Mouse (Mus musculus) A20 (cell line): ENCODE data around the gene Ulk4.
A peak's percentile ranks its signal among the peaks of the same experiment; 100 is the strongest.

Experiments
- DNase-seq: peaks from one replicate; pipeline ENCODE4 v3.0.0-alpha.2; 2011; ENCODE audit warnings: low read depth, low spot score

The Ulk4 gene

DNA sequence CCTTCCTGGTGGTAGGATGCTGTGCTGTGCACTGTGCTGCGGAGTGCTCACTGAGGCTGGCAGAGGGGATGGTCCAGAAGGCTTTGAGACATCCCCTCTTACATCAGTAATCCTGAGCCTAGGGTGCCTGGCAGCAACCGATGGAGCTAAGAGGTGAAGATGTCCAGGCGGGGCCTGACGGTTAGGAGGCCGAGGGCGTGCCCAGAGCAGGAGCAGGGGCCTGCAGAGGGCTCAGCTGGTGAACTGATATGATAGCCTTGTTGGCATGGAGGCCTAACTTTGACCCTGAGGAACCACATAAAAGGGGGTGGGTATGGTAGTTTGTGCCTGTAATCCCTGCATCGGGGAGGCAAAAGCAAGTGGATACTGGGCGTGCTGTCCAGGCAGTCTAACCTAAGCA is 293.1 kb downstream of the Ulk4 start:
- DNase-seq = no peak

- DNase-seq = no peak
These were observed 295.2 kb downstream of the Ulk4 start for GRCm38 (mm10) chr9:120981777-120982176.

DNA sequence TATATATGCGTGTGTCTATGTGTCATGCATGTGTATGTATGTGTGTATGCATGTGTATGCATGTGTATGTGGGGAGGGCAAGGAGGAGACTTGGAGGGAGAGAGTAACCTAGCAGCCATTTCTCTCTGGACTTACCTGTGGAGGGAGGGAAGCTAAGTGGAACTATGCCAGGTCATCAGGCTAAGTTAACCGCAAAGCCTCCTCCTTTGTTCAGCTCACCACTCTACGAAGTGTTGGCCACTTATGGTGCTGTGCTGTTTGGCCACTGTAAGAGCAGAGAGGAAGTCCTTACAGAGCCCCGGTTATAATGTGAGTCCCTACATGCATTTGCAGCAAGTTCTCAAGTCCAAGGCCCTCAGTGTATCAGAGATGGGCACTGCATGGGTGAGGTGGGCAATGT is 300.1 kb downstream of the Ulk4 start:
- no peak for DNase-seq

- no peak for DNase-seq
These were observed 300.8 kb downstream of the Ulk4 start for GRCm38 (mm10) chr9:120976158-120976557.

DNA sequence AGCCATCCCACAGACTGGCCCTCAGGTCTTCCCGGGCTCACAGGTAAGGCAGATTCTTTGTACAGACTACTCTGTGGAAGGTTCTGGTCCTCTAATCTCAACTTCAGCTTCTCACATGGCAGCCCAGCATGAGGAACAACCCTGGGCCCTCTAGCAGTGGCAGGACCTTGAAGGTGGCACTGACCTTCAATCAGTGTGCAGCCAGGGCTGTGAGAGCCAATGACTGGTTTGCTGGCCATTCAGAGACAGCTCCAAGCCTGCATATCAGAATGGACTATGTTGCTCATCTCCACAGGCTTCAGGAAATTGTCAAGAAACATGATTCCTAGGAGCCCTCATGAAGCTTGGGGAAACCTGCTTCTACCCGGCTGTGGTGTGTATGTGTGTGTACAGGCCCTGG is 302.8 kb downstream of the Ulk4 start:
- DNase-seq = no peak

GRCm38 (mm10) chr9:120973026-120973515 is 303.9 kb downstream of the Ulk4 start:
- no peak for DNase-seq

DNA sequence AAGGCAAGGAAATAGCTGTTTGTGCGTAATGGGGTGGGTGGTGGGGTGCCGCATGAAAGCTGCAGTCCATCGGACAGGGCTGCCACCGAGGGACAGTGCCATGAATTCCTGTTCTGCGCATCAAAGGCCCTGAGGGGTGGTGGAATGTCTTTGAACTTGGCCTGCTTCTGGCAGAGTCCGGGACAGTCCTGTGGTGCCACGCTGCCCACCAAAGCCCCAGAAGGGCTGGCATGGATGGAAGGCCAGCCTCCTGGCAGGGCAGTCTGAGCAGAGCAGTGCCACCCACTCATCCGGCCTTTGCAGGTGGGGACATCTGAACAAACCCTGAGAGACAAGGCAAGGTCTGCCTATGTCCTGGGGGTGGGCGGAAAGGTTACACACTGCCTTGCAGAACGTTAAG is 312.0 kb downstream of the Ulk4 start:
- no peak for DNase-seq

DNA sequence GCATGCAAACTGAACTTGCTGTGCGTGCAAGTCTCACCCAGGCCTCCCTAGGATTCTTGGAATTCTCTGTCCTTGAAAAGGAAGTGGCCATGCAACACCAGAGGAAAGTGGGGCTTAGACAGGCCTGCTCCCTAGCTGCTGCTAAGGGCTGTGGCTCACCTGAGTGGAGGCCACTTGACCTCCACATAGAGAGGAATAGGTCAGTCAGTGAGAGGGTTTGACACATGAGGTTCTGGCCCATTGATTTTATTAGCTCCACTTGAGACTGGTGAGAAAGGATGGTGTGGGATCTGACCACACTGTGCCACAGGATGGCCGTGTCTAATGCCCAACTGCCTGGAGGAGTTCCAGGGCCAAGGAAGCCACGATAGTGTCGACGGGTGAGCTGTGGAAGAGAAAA is 312.8 kb downstream of the Ulk4 start:
- no peak for DNase-seq

DNA sequence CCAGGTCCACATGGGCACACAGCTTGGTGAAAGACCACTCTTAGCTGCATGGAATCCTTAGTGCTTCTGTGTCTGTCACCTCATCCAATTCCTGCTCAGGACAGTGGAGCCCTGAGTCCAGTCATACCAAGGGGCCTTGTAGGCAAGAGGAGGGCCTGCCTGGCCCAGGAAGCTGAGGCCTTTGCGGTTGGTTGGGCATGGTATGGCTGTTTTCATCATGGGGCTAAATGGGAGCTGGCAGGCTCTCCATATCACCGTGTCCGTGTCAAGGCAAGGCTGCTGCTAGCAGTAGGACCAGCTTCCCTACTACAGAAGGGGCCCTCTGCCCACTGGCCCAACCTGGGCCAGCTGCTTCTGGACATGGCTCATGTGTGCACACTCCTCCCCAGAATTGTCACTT is 313.3 kb downstream of the Ulk4 start:
- DNase-seq = no peak

GRCm38 (mm10) chr9:120963104-120963503 is 313.9 kb downstream of the Ulk4 start:
- DNase-seq = no peak

DNA sequence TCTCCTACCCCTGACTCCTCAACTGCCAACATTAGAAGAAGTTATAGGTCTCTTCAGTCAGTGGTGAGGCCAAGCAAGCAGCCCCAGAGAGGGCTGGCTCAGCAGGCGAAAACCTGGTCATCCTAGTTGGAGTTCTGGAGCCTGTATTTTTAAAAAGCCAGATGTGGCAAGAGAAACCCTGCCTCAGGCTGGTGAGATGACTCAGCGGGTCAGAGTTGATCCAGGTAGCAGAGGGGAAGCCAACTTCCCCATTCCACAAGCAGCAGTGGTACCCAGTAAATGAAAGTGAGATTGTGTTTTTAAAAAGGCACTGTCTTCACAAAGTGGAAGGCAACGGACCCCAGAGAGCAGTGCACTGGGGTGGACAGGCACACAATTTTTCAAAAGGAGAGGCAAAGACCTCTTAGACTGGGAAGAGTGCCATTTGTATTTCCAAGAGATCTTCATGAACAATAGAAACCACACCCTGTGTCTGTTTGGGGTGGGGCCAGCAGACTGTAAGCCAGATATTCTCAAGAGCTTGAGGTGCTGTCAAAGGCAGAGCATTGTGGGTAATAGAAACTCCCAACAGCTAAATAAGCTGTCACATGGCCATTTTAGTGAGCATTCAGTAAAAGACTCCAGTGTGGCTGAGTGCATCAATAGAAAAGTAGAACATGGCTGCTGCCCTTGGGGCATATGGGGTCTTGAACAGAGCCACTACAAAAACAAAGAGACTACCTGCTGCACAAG is 314.9 kb downstream of the Ulk4 start:
- peak; percentile 52 for DNase-seq

DNA sequence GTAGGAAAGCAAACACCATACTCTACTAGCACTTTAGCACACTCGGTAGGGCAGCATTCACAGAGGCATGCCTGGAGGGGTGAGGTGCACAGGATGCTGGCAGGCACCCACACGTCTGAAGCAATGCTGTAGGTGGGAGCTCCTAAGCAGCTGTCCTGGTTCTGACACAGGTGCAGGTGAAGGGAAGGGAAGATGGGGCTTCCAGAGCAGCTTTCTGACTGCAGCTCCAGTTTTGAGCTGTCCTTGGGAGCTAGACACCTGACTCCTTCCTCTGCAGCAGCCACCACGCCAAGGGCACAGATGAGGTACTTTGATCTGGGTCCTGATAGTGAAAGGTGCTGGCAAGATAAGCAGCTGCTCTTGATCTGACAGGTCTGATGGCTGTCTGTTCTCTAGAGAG is 315.5 kb downstream of the Ulk4 start:
- DNase-seq = peak; percentile 11

DNA sequence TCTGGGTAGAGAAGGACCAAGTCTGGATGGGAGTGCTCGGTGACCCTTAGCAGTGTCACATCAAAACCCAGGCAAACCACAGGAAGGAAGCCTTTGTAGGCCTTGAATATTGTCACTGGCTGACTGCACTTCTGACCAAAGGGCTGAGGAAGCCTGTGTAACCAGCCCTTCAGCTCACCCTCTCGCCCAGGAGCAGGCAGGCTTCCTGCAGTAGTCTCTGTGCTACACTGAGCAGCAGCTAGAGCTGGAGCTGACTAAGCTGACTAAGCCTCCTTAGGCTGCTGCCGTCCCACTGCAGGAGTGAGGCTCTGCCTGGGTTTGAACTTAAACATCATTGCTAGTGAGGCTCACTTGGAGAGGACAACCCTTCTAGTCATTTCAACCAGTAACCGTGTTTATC is 316.4 kb downstream of the Ulk4 start:
- no peak for DNase-seq

DNA sequence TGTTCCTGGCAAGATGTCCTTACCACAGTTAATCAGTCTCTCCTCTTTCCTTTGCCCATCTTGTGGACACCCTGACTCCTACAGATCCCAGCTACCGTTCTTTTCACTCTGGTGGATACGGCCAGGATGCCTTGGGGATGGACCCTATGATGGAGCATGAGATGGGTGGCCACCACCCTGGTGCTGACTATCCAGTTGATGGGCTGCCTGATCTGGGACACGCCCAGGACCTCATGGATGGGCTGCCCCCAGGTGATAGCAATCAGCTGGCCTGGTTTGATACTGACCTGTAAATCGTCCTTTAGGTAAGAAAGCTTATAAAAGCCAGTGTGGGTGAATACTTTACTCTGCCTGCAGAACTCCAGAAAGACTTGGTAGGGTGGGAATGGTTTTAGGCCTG is 317.8 kb downstream of the Ulk4 start:
- no peak for DNase-seq

- DNase-seq = no peak
These were observed 318.4 kb downstream of the Ulk4 start for GRCm38 (mm10) chr9:120958560-120958959.

DNA sequence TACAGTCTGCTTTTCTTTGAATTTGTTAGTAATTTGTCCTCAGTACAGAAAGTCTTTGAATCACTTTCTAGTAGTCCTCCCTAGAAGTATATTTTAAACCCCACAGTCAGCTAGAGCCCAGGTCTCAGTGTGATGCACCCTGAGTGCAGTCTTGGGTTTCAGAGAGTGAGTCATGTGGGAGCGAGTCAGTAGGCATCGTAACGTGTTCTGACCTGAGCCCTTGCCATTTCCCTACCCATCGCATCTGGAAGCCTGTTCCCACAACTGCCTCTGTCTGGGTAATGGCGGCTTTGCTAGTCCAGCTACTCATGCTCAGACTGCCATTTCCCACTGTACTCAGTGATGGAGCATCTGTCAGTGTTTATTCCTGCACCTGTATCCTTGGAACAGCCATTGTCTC is 318.9 kb downstream of the Ulk4 start:
- no peak for DNase-seq

- no peak for DNase-seq
These were observed 325.1 kb downstream of the Ulk4 start for GRCm38 (mm10) chr9:120951947-120952346.

GRCm38 (mm10) chr9:120950761-120951160 is 326.2 kb downstream of the Ulk4 start:
- no peak for DNase-seq

- no peak for DNase-seq
These were observed 328.2 kb downstream of the Ulk4 start for GRCm38 (mm10) chr9:120948832-120949231.

- DNase-seq = no peak
These were observed 330.9 kb downstream of the Ulk4 start for GRCm38 (mm10) chr9:120946131-120946530.

DNA sequence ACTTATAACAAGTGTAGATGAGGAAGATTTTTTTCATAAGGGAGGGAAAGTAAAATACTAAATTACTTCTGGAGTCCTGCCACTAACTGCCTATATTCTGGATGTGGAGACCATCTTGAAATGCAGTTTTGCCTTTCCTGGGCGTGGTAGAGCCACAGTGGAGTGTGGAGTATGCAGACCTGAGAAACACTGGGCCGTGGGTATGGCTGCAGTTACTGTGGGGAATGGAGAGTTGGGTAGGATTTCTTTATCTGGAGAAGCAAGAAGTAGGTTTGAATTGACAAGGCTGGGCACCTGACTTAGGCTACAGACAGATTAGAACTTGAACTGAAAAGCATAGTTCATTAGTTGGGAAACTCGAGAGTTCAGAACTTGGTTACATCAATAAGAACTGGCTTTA is 332.8 kb downstream of the Ulk4 start:
- DNase-seq = no peak

DNA sequence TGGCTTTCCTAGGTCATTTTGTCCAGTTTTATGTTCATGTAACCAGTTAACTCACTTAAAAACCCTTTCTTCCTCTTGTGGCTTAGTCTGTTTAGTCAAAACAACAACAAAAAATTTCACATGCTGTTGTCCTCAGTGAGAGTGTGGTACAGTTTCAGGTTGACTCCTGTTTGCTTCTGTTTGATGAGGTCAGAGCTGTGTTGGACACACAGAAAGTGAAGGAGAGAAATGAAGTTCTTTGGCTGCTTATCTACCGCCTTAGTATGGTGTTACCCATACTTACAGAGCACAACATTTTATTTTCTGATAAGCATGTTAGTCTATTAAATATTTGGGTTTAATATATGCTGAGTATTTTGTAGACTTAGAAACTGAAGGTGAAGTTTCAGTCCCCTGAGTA is 333.2 kb downstream of the Ulk4 start:
- DNase-seq = peak; percentile 72

DNA sequence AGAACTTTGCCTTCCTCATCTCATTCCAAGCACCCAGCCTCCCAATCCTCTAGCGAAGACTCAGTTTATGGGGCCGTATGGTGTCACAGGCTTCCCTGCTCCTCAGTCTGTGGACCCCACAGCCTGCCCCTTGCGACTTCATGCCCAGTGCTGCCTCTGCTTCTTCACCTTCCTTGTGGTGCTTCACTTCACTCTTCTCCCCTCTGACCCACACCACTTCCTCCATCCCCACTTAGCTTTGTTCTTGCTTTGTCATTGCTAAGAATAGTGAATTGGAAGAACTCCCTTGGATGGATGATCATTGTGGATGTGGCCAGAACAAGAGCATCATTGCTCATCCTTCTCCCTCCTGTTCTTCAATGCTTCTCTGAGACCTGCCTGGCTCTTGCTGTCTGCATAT is 336.1 kb downstream of the Ulk4 start:
- no peak for DNase-seq

DNA sequence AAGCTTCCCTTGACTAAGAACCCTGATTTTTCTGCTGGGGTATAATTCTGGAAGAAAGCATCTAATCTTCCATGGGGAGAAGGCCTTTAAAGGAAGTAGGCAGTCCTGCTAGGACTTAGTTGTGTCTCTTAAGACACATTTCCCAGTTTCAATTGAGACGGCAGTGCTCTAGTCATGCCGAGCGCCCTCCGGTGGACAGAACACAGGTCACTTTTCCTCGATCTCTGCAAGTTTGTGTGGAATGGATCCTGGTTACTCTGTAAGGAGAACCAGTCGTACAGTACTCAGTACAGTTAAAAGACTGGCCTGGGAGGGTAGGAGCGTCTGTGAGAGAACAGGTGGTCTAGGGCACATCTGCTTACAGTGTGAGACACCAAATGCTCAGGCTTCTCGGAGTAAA is 340.6 kb downstream of the Ulk4 start:
- peak; percentile 51 for DNase-seq
